ENCODE assay signal across 21 mouse cellular contexts in genomic region chr5:137487616-137488015, GRCm38 (mm10). TPM values are rescaled to one million over a fixed set of nuclear protein-coding genes. Genes with fewer than 3 reads are reported as not detected.
DNase-seq lines count a peak whose midpoint lies in the region; ATAC-seq and TF ChIP-seq lines count a peak whose summit lies in the region.
"Had no signal": no experiment of that assay in that cellular context is flagged by ENCODE, and none has a peak within 500 bp of the region (broad histone marks: within the 10 kb centered on the region; RNA-seq: fewer than 3 reads in every experiment).

No protein-coding gene starts in this region.

- DNase-seq in layer of hippocampus, adult 2 months (ENCODE audit: low spot score in 2 of 2): no peak
- no peak for DNase-seq in layer of hippocampus, adult 9-10 months (ENCODE audit: low spot score)
- DNase-seq in A20 (ENCODE audit: low read depth, low spot score) (peak; percentile 65), ES-CJ7 (ENCODE audit: low read depth, low spot score) (peak; percentile 83)
- peak; percentile 49 for DNase-seq in induced T-regulatory cell, adult 2 months (ENCODE audit: low read depth)
- DNase-seq in neural tube, embryonic 10.5 days (ENCODE audit: extremely low spot score, low spot score): no peak
- no peak for DNase-seq in heart, embryonic 10.5 days (ENCODE audit: low spot score)
- DNase-seq in midbrain, embryonic 14.5 days: no peak
- DNase-seq: adrenal gland, adult 2 months; cerebellum, adult 9-10 months; kidney, postnatal 10 days; lung, adult 2 months; right cerebral cortex, postnatal 14 days; thymus, adult 2 months had no signal

- no peak for ATAC-seq in midbrain, embryonic 14.5 days (ENCODE audit: low FRiP score, low TSS enrichment)

- H3K36me3 ChIP-seq in heart, embryonic 10.5 days: no peaks in the 10 kb centered on the region
- H3K36me3 ChIP-seq in midbrain, embryonic 14.5 days (ENCODE audit: control insufficient read depth, insufficient read depth, low read length): no peaks in the 10 kb centered on the region
- H3K36me3 ChIP-seq: embryonic facial prominence, embryonic 10.5 days had no signal

- H3K27me3 ChIP-seq in heart, embryonic 10.5 days (ENCODE audit: insufficient read depth, poor library complexity, severe bottlenecking): peaks cover 45% of the 10 kb centered on the region
- H3K27me3 ChIP-seq in midbrain, embryonic 14.5 days (ENCODE audit: control insufficient read depth, insufficient read depth, low read length): no peaks in the 10 kb centered on the region

- no peak overlapping the region for H3K27ac ChIP-seq in layer of hippocampus, adult 2 months
- H3K27ac ChIP-seq in heart, embryonic 10.5 days: no peak overlapping the region
- no peak overlapping the region for H3K27ac ChIP-seq in midbrain, embryonic 14.5 days (replicated peaks; ENCODE audit: low read depth, low read length)
- H3K27ac ChIP-seq: embryonic facial prominence, embryonic 10.5 days had no signal

- no peak overlapping the region for H3K4me2 ChIP-seq in midbrain, embryonic 14.5 days (ENCODE audit: low read length)

- 79% methylated on average over 7 of the region's 7 CpGs for WGBS in heart, embryonic 10.5 days
- WGBS in midbrain, embryonic 14.5 days: 90% methylated on average over 7 of the region's 7 CpGs

- no peak overlapping the region for H3K9ac ChIP-seq in midbrain, embryonic 14.5 days (replicated peaks; ENCODE audit: low read length)

- peak; percentile 60 for TF ChIP-seq CTCF in layer of hippocampus, adult 2 months (conservative IDR thresholded peaks at IDR 0.05)

- no peak overlapping the region for H3K4me3 ChIP-seq in layer of hippocampus, adult 2 months
- no peak overlapping the region for H3K4me3 ChIP-seq in heart, embryonic 10.5 days
- no peak overlapping the region for H3K4me3 ChIP-seq in midbrain, embryonic 14.5 days (replicated peaks; ENCODE audit: low read depth, low read length)
- H3K4me3 ChIP-seq: embryonic facial prominence, embryonic 10.5 days; megakaryocyte, embryonic 14.5 days had no signal

- no peaks in the 10 kb centered on the region for H3K9me3 ChIP-seq in heart, embryonic 10.5 days
- H3K9me3 ChIP-seq in midbrain, embryonic 14.5 days (ENCODE audit: control insufficient read depth, low read length): no peaks in the 10 kb centered on the region
- H3K9me3 ChIP-seq: embryonic facial prominence, embryonic 10.5 days had no signal

- H3K4me1 ChIP-seq in heart, embryonic 10.5 days: peaks cover 9% of the 10 kb centered on the region
- no peaks in the 10 kb centered on the region for H3K4me1 ChIP-seq in midbrain, embryonic 14.5 days (ENCODE audit: control insufficient read depth, insufficient read depth, low read length)
- H3K4me1 ChIP-seq: megakaryocyte, embryonic 14.5 days had no signal

RNA-seq across cellular contexts. Expression of gene Zan, which starts 10.8 kb away (rescaled TPM):
- under 1 TPM; 0.36 to 0.49 TPM for total RNA-seq in layer of hippocampus, adult 2 months (2021)
- 0.04 and 0.25 TPM in 2 replicates for polyA plus RNA-seq in heart, embryonic 10.5 days (2016; fragmentation: Nextera tagmentation; extraction: Ambion mirVana)
- polyA plus RNA-seq in midbrain, embryonic 14.5 days (2014; fragmentation: Nextera tagmentation; extraction: Ambion mirVana): 0.11 and 0.12 TPM in 2 replicates
- total RNA-seq: adrenal gland, adult 2 months had no signal
- polyA plus RNA-seq: limb, embryonic 11.5 days had no signal

RNA-seq across cellular contexts. Expression of gene Pop7, which starts 14.7 kb away (rescaled TPM):
- total RNA-seq in layer of hippocampus, adult 2 months (2021): 10 to 100 TPM; 33.8 to 35.1 TPM
- polyA plus RNA-seq in heart, embryonic 10.5 days (2016; fragmentation: Nextera tagmentation; extraction: Ambion mirVana): 50.6 and 56.6 TPM in 2 replicates
- 83.7 and 103 TPM in 2 replicates for polyA plus RNA-seq in midbrain, embryonic 14.5 days (2014; fragmentation: Nextera tagmentation; extraction: Ambion mirVana)

RNA-seq across cellular contexts. Expression of gene Gigyf1, which starts 30.7 kb away (rescaled TPM):
- 10 to 100 TPM; 61.9 to 63.5 TPM for total RNA-seq in layer of hippocampus, adult 2 months (2021)
- polyA plus RNA-seq in heart, embryonic 10.5 days (2016; fragmentation: Nextera tagmentation; extraction: Ambion mirVana): 8.0 and 10.8 TPM in 2 replicates
- 17.0 and 23.5 TPM in 2 replicates for polyA plus RNA-seq in midbrain, embryonic 14.5 days (2014; fragmentation: Nextera tagmentation; extraction: Ambion mirVana)

RNA-seq across cellular contexts. Expression of gene Epo, which starts 45.4 kb away (rescaled TPM):
- not detected for total RNA-seq in layer of hippocampus, adult 2 months (2021)
- 0.28 and 2.3 TPM in 2 replicates for polyA plus RNA-seq in heart, embryonic 10.5 days (2016; fragmentation: Nextera tagmentation; extraction: Ambion mirVana)
- not detected in 2 replicates for polyA plus RNA-seq in midbrain, embryonic 14.5 days (2014; fragmentation: Nextera tagmentation; extraction: Ambion mirVana)
- total RNA-seq: adrenal gland, adult 2 months; layer of hippocampus, postnatal 14 days had no signal
- polyA plus RNA-seq: adrenal gland, adult 2 months; brain, embryonic 14.5 days; gonadal fat pad, adult 2 months; heart, postnatal 0 days; lung, adult 2 months; thymus, adult 2 months had no signal

RNA-seq across cellular contexts. Expression of gene Gnb2, which starts 45.7 kb away (rescaled TPM):
- total RNA-seq in layer of hippocampus, adult 2 months (2021): 100 to 1,000 TPM; 600 to 607 TPM
- polyA plus RNA-seq in heart, embryonic 10.5 days (2016; fragmentation: Nextera tagmentation; extraction: Ambion mirVana): 287 and 294 TPM in 2 replicates
- polyA plus RNA-seq in midbrain, embryonic 14.5 days (2014; fragmentation: Nextera tagmentation; extraction: Ambion mirVana): 633 and 757 TPM in 2 replicates

Comparison
In these comparisons a context has a peak if more than half of its experiments do, and no peak if none do; other contexts are left out.
1. DNase-seq: peak in A20 (single experiment), ES-CJ7 (single experiment) and induced T-regulatory cell, adult 2 months (single experiment); none in layer of hippocampus, adult 2 months (0 of 2), layer of hippocampus, adult 9-10 months (single experiment), neural tube, embryonic 10.5 days (single experiment), heart, embryonic 10.5 days (single experiment) and midbrain, embryonic 14.5 days (single experiment).